Mouse (Mus musculus) forebrain, postnatal 0 days (tissue): ENCODE results near the gene Sytl1. TPM values are rescaled to one million over a fixed set of nuclear protein-coding genes. Genes with fewer than 3 reads are reported as not detected.

Experiments used
- ATAC-seq: fragments of 200-750 bp; cut with Nextera tagmentation; 2 replicates; pipeline ENCODE4 v1.8.0; 2017; ENCODE audit warnings: mild to moderate bottlenecking, moderate library complexity
- DNase-seq: peaks from one replicate; pipeline ENCODE4 v3.0.0-alpha.2; 2015
- H3K27ac ChIP-seq: fragments of 300-500 bp; sonication (generic); 2 replicates; pipeline ENCODE4 v1.5.1; 2014; ENCODE audit warnings: low read depth, mild to moderate bottlenecking, antibody characterized with exemption, low read length, moderate library complexity, mixed read lengths
- H3K27me3 ChIP-seq: fragments of 300-500 bp; sonication (generic); 2 replicates; pipeline ENCODE4 v1.6.1; 2014; ENCODE audit warnings: mild to moderate bottlenecking, low read length, mixed read lengths; ENCODE audit not compliant: insufficient read depth
- H3K36me3 ChIP-seq: fragments of 300-500 bp; sonication (generic); 2 replicates; pipeline ENCODE4 v1.6.1; 2014; ENCODE audit warnings: mild to moderate bottlenecking, moderate library complexity; ENCODE audit not compliant: insufficient read depth
- H3K4me1 ChIP-seq: fragments of 300-500 bp; sonication (generic); 2 replicates; pipeline ENCODE4 v1.6.1; 2014; ENCODE audit warnings: antibody characterized with exemption; ENCODE audit not compliant: insufficient read depth
- H3K4me2 ChIP-seq: fragments of 300-500 bp; sonication (generic); 2 replicates; pipeline ENCODE4 v1.6.1; 2014; ENCODE audit warnings: low read depth, mild to moderate bottlenecking, moderate library complexity
- H3K4me3 ChIP-seq: fragments of 300-500 bp; sonication (generic); 2 replicates; pipeline ENCODE4 v1.5.1; 2014; ENCODE audit warnings: low read depth, low read length, mixed read lengths
- H3K9ac ChIP-seq: fragments of 300-500 bp; sonication (generic); 2 replicates; pipeline ENCODE4 v1.6.1; 2014; ENCODE audit warnings: mild to moderate bottlenecking
- H3K9me3 ChIP-seq: fragments of 300-500 bp; sonication (generic); 2 replicates; pipeline ENCODE4 v1.6.1; 2016; ENCODE audit warnings: low read length
- CTCF ChIP-seq: sonication (generic); IDR thresholded peaks from 2 replicates; pipeline ENCODE4 v1.5.1; 2016; ENCODE audit warnings: antibody characterized with exemption, control low read depth, low read depth
- WGBS: fragments of 180-500 bp; shearing (Covaris S2); extraction: QIAGEN DNeasy Blood & Tissue Kit; methylation state at CpG from one replicate; pipeline ENCODE4 v1.1.7; 2014; 5-methylcytosine and 5-hydroxymethylcytosine counted together
- polyA plus RNA-seq: library from polyadenylated mRNA; unstranded; fragments of >200 nt; fragmentation: Nextera tagmentation; extraction: Ambion mirVana; gene quantifications from 2 replicates; pipeline ENCODE4 v1.2.1, GENCODE M21; 2015
- total RNA-seq: library from RNA; depleted of rRNA; stranded (reverse); fragments of >200 nt; gene quantifications from 2 replicates; pipeline ENCODE4 v1.2.3, GENCODE M21; 2014

Gene Sytl1
- total and polyA plus RNA-seq, 2 experiments from 2014 or later = 0.52 TPM; not detected in 1

GRCm38 (mm10) chr4:133268931-133269330 is 6.0 kb upstream of the Sytl1 start:
- DNase-seq (no peak), ATAC-seq (no peak)
- no peak overlapping the region for H3K4me2 ChIP-seq
- H3K27ac ChIP-seq = no peak overlapping the region
- no peaks in the 10 kb centered on the region for H3K9me3 ChIP-seq
- H3K36me3 ChIP-seq = peaks cover 60% of the 10 kb centered on the region
- 95% methylated on average over 3 of the region's 3 CpGs for WGBS
- no peak for TF ChIP-seq CTCF
- H3K4me3 ChIP-seq = no peak overlapping the region
- H3K4me1 ChIP-seq = no peaks in the 10 kb centered on the region
- H3K9ac ChIP-seq = no peak overlapping the region
- no peaks in the 10 kb centered on the region for H3K27me3 ChIP-seq

DNA sequence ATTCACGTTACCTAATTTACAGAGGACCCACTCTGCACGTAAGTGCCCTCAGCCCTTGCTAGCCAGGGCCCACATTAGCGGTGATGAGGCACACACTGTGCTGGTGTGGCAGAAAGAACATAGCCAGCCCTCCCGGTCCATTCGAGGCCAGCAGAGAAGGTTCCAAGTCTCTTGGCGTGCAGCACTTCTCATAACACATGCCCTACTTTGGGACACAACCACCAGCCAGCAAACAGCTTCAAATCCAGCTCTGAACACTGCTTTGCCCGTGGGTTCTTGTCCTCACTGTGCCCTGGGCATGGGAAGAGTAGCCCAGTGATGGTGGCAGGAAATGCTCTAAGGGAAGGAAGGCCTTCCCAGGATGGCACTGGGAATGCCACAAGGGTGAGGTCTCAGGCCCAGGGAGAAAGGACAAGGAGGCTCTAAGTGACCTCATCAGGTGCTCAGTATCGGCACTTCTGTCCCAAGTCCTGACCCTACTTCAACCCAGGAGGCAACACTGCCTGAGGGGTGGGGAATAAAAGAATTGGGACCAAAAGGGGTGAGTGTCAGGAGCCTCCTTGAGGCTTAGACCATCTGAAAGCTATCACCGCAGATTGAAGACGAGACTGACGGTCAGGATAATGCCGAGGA is 3.5 kb upstream of the Sytl1 start:
- ATAC-seq = no peak
- Histone ChIP-seq H3K9me3 (no peaks in the 10 kb centered on the region), H3K36me3 (peaks cover 66% of the 10 kb centered on the region), H3K4me3 (no peak overlapping the region), H3K27ac (no peak overlapping the region), H3K4me1 (no peaks in the 10 kb centered on the region), H3K27me3 (no peaks in the 10 kb centered on the region), H3K9ac (no peak overlapping the region), H3K4me2 (no peak overlapping the region)
- WGBS = 92% methylated on average over 12 of the region's 12 CpGs
- no peak for TF ChIP-seq CTCF
- no peak for DNase-seq

GRCm38 (mm10) chr4:133265759-133266158 is 2.8 kb upstream of the Sytl1 start:
- no peaks in the 10 kb centered on the region for H3K4me1 ChIP-seq
- H3K4me2 ChIP-seq = no peak overlapping the region
- no peak for TF ChIP-seq CTCF
- peaks cover 66% of the 10 kb centered on the region for H3K36me3 ChIP-seq
- H3K27me3 ChIP-seq = no peaks in the 10 kb centered on the region
- no peak overlapping the region for H3K9ac ChIP-seq
- no peaks in the 10 kb centered on the region for H3K9me3 ChIP-seq
- WGBS = 93% methylated on average over 4 of the region's 4 CpGs
- no peak for DNase-seq
- no peak overlapping the region for H3K4me3 ChIP-seq
- no peak for ATAC-seq
- no peak overlapping the region for H3K27ac ChIP-seq

DNA sequence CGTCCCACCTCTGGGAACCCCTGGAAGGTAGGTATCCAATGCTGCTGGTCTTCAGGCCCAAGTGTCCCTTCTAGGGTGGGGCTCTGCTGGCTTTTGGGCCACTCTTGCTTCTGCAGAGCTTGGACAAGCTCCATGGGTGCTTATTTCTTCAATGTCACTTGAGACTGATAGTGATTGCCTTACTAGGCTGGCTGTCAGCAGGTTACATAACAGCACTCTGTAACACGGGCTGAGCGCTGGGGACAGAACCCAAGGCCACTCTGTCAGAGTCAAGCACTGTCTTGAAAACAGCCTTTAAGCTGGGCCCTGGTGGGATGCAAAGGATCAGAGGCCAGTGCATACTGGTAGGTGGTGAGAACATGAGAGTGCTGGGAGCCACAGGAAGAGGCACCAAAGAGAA is 2.4 kb upstream of the Sytl1 start:
- H3K27me3 ChIP-seq = no peaks in the 10 kb centered on the region
- WGBS = 96% methylated on average over 3 of the region's 3 CpGs
- H3K9ac ChIP-seq = no peak overlapping the region
- H3K4me2 ChIP-seq = no peak overlapping the region
- H3K9me3 ChIP-seq = no peaks in the 10 kb centered on the region
- H3K27ac ChIP-seq = no peak overlapping the region
- no peak overlapping the region for H3K4me3 ChIP-seq
- TF ChIP-seq CTCF = no peak
- no peaks in the 10 kb centered on the region for H3K4me1 ChIP-seq
- ATAC-seq (no peak), DNase-seq (no peak)
- peaks cover 66% of the 10 kb centered on the region for H3K36me3 ChIP-seq

DNA sequence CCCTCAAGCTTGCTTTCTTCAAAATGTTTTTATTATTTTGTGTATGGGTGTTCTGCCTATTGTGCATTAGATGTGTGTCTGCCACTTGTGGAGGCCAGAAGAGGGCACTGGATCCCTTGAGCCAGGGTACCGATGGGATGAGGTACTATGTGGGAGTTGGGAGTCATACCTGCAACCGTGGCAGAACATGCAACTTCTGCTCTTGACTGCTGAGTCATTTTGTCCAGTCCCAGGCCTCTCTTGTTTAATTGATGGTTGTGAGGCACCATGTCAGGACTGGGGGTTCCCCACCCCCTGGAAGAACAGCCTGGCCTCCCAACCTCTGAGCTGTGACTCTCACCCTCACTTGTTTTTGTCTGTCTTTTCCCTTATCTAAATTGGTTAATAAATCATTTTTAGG is 1.6 kb upstream of the Sytl1 start:
- WGBS = 95% methylated on average over 2 of the region's 2 CpGs
- Histone ChIP-seq H3K27me3 (no peaks in the 10 kb centered on the region), H3K9ac (no peak overlapping the region), H3K4me1 (no peaks in the 10 kb centered on the region), H3K9me3 (no peaks in the 10 kb centered on the region), H3K4me3 (no peak overlapping the region), H3K4me2 (no peak overlapping the region), H3K27ac (no peak overlapping the region), H3K36me3 (peaks cover 58% of the 10 kb centered on the region)
- no peak for DNase-seq
- TF ChIP-seq CTCF = no peak
- no peak for ATAC-seq

DNA sequence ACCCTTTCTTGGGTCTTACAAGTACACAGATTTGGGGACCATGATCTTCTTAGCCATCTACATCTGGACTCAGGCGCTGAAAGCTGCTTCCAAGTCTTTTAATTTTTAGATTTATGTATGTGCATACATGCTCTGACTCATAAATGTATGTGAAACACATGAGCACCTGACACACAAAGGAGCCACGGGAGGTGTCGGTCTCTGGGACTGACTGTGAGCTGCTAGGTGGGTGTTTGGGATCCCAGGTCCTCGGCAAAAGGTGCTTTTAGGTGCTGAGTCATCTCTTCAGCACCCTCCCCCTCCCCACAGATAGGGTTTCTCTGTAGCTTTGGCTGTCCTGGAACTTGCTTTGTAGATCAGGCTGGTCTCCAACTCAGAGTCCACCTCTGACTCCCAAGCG is 843 bp upstream of the Sytl1 start:
- no peak for DNase-seq
- no peaks in the 10 kb centered on the region for H3K4me1 ChIP-seq
- H3K9ac ChIP-seq = no peak overlapping the region
- TF ChIP-seq CTCF = no peak
- no peaks in the 10 kb centered on the region for H3K27me3 ChIP-seq
- no peak for ATAC-seq
- no peaks in the 10 kb centered on the region for H3K9me3 ChIP-seq
- no peak overlapping the region for H3K27ac ChIP-seq
- 91% methylated on average over 5 of the region's 5 CpGs for WGBS
- H3K4me2 ChIP-seq = no peak overlapping the region
- peaks cover 50% of the 10 kb centered on the region for H3K36me3 ChIP-seq
- no peak overlapping the region for H3K4me3 ChIP-seq

DNA sequence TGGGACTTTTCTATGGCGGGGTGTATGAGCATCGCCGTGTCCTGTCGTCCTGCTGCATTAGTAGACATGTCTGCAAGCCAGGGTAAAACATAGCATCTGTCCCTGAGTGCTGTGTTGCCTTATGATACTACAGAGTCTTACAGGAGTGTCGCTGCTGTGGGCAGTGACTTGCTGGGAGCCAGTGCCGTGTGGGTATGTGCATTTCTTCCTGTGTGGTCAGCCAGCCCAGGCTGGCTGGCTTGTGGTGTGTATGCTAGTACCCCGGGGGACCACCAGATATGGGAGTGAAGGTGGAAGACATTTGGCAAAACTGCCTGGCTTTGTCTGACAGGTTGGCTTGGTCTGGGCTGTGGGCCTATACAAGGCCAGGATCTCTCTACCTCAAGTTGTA is 543 bp downstream of the Sytl1 start:
- DNase-seq (no peak), ATAC-seq (no peak)
- Histone ChIP-seq H3K9me3 (no peaks in the 10 kb centered on the region), H3K27me3 (no peaks in the 10 kb centered on the region), H3K4me1 (no peaks in the 10 kb centered on the region), H3K36me3 (peaks cover 36% of the 10 kb centered on the region), H3K27ac (no peak overlapping the region), H3K9ac (no peak overlapping the region), H3K4me2 (no peak overlapping the region), H3K4me3 (no peak overlapping the region)
- no peak for TF ChIP-seq CTCF
- WGBS = 68% methylated on average over 7 of the region's 7 CpGs
